Mouse (Mus musculus) spleen, embryonic (tissue): Measurements from ENCODE around the gene Fam234a.
"Not testable (repeated sequence)": the region's sequence is repeated elsewhere in the genome, so short reads cannot be mapped to it uniquely, and the experiment has no call there.

ENCODE experiments used
- CTCF ChIA-PET: fragments of 350-600 bp; sonication (Branson Sonifier 250); formaldehyde crosslinking; loops from one replicate; lab custom pipeline; 2022; lab: Charles Lee

The Fam234a gene

GRCm38 (mm10) chr17:26244101-26244841 is at the start of gene Fam234a:
Fam234a (minus strand) TSS chr17:26244242.
- CTCF ChIA-PET: interaction anchor here (0.6 kb wide), 1 partner anchor 122 kb away, joined by 3 read pairs; no protein-coding TSS in a partner anchor

- CTCF ChIA-PET: no interaction called here
Measured at GRCm38 (mm10) chr17:26289475-26289874, 45.4 kb upstream of the Fam234a start.

- CTCF ChIA-PET: no interaction called here
Measured at GRCm38 (mm10) chr17:26286199-26286955, 42.3 kb upstream of the Fam234a start.

GRCm38 (mm10) chr17:26276711-26277110 is 32.7 kb upstream of the Fam234a start:
- CTCF ChIA-PET: interaction anchor here (0.7 kb wide), 1 partner anchor 15 kb away, joined by 3 read pairs; no protein-coding TSS in a partner anchor

- CTCF ChIA-PET: no interaction called here
Measured at GRCm38 (mm10) chr17:26275933-26276332, 31.9 kb upstream of the Fam234a start.

GRCm38 (mm10) chr17:26272586-26272985 is 28.5 kb upstream of the Fam234a start:
- CTCF ChIA-PET: interaction anchor here (0.7 kb wide), 1 partner anchor 154 kb away, joined by 5 read pairs; no protein-coding TSS in a partner anchor

GRCm38 (mm10) chr17:26269577-26269976 is 25.5 kb upstream of the Fam234a start:
- CTCF ChIA-PET: not testable (repeated sequence)

- CTCF ChIA-PET: interaction anchor here (0.6 kb wide), 4 partner anchors 17 to 1911 kb away, joined by 3 to 20 read pairs (median 4); no protein-coding TSS in a partner anchor
Measured at GRCm38 (mm10) chr17:26268851-26269250, 24.8 kb upstream of the Fam234a start.

GRCm38 (mm10) chr17:26262384-26262783 is 18.3 kb upstream of the Fam234a start:
- CTCF ChIA-PET: interaction anchor here (1.1 to 1.2 kb wide), 2 partner anchors 9 to 15 kb away, joined by 3 read pairs; no protein-coding TSS in a partner anchor

- CTCF ChIA-PET: interaction anchor here (1.1 kb wide), 1 partner anchor 15 kb away, joined by 3 read pairs; no protein-coding TSS in a partner anchor
Measured at GRCm38 (mm10) chr17:26261826-26262225, 17.8 kb upstream of the Fam234a start.

GRCm38 (mm10) chr17:26255313-26255712 is 11.3 kb upstream of the Fam234a start:
- CTCF ChIA-PET: no interaction called here

- CTCF ChIA-PET: interaction anchor here (0.7 kb wide), 1 partner anchor 10 kb away, joined by 3 read pairs; no protein-coding TSS in a partner anchor
Measured at GRCm38 (mm10) chr17:26253399-26253798, 9.4 kb upstream of the Fam234a start.

GRCm38 (mm10) chr17:26252539-26253251 is 8.7 kb upstream of the Fam234a start, which contains the start of gene Luc7l:
Luc7l (plus strand) TSS chr17:26252896.
- CTCF ChIA-PET: interaction anchor here (0.7 kb wide), 1 partner anchor 139 kb away, joined by 8 read pairs; the partner anchor contains the start of gene Tmem8

- CTCF ChIA-PET: interaction anchor here (0.7 kb wide), 2 partner anchors 17 to 138 kb away, joined by 3 to 8 read pairs; partner anchors contain the start of gene Tmem8
Measured at GRCm38 (mm10) chr17:26251886-26252538, 8.0 kb upstream of the Fam234a start.

GRCm38 (mm10) chr17:26243471-26244100 is 456 bp downstream of the Fam234a start:
- CTCF ChIA-PET: no interaction called here

GRCm38 (mm10) chr17:26240990-26241389 is 3.1 kb downstream of the Fam234a start:
- CTCF ChIA-PET: no interaction called here

GRCm38 (mm10) chr17:26240120-26240790 is 3.8 kb downstream of the Fam234a start:
- CTCF ChIA-PET: no interaction called here

GRCm38 (mm10) chr17:26239551-26239950 is 4.5 kb downstream of the Fam234a start:
- CTCF ChIA-PET: no interaction called here

- CTCF ChIA-PET: no interaction called here
Measured at GRCm38 (mm10) chr17:26237667-26238066, 6.4 kb downstream of the Fam234a start.
